Mouse (Mus musculus) large intestine, adult 2 months (tissue): ENCODE results near the gene Map2k5. TPM values are rescaled to one million over a fixed set of nuclear protein-coding genes. Genes with fewer than 3 reads are reported as not detected.

Experiments used
- DNase-seq: peaks from one replicate; pipeline ENCODE4 v3.0.0-alpha.2; 2012; ENCODE audit warnings: low read depth, low spot score
- WGBS: fragments of 180-500 bp; shearing (Covaris S2); methylation state at CpG from one replicate; pipeline ENCODE4 v1.1.7; 2018; 5-methylcytosine and 5-hydroxymethylcytosine counted together
- polyA plus RNA-seq: library from polyadenylated mRNA; depleted of rRNA; stranded (reverse); fragments of >200 nt; gene quantifications from 2 replicates; pipeline ENCODE4 v1.2.3, GENCODE M21; 2012

Map2k5 gene
- polyA plus RNA-seq, 1 experiment, result 13.3 TPM

- WGBS, result 26% methylated on average over 2 of the region's 2 CpGs
- DNase-seq, result peak; percentile 40
These were observed 96.6 kb downstream of the Map2k5 start for GRCm38 (mm10) chr9:63281086-63281485.

GRCm38 (mm10) chr9:63273781-63274180 lies 103.9 kb downstream of the Map2k5 start:
- WGBS, result 64% methylated on average over 6 of the region's 6 CpGs
- DNase-seq, result no peak

GRCm38 (mm10) chr9:63269839-63270238 lies 107.9 kb downstream of the Map2k5 start:
- 78% methylated on average over 3 of the region's 3 CpGs for WGBS
- DNase-seq, result no peak

GRCm38 (mm10) chr9:63263188-63263587 lies 114.5 kb downstream of the Map2k5 start:
- 70% methylated on average over 1 of the region's 1 CpGs for WGBS
- no peak for DNase-seq

- DNase-seq, result no peak
- WGBS, result 52% methylated on average over 3 of the region's 3 CpGs
These were observed 118.9 kb downstream of the Map2k5 start for GRCm38 (mm10) chr9:63258768-63259167.

GRCm38 (mm10) chr9:63257739-63258138 lies 120.0 kb downstream of the Map2k5 start:
- WGBS, result 86% methylated on average over 4 of the region's 4 CpGs
- no peak for DNase-seq

GRCm38 (mm10) chr9:63250841-63251626 lies 126.7 kb downstream of the Map2k5 start:
- DNase-seq, result no peak

GRCm38 (mm10) chr9:63248095-63248787 lies 129.5 kb downstream of the Map2k5 start:
- no peak for DNase-seq

More at GRCm38 (mm10) chr9:63250841-63251626, 126.7 kb downstream of the Map2k5 start:
- 91% methylated on average over 19 of the region's 19 CpGs for WGBS

GRCm38 (mm10) chr9:63246568-63247169 lies 131.0 kb downstream of the Map2k5 start:
- 68% methylated on average over 5 of the region's 5 CpGs for WGBS
- DNase-seq, result no peak

- no peak for DNase-seq
- 72% methylated on average over 6 of the region's 6 CpGs for WGBS
These were observed 135.7 kb downstream of the Map2k5 start for GRCm38 (mm10) chr9:63241961-63242360.

GRCm38 (mm10) chr9:63241241-63241640 lies 136.5 kb downstream of the Map2k5 start:
- 77% methylated on average over 8 of the region's 8 CpGs for WGBS
- DNase-seq, result no peak

- no peak for DNase-seq
- 94% methylated on average over 5 of the region's 5 CpGs for WGBS
These were observed 143.3 kb downstream of the Map2k5 start for GRCm38 (mm10) chr9:63234356-63234755.

GRCm38 (mm10) chr9:63230289-63230688 lies 147.4 kb downstream of the Map2k5 start:
- WGBS, result 84% methylated on average over 15 of the region's 15 CpGs
- DNase-seq, result no peak

- no peak for DNase-seq
- 56% methylated on average over 4 of the region's 4 CpGs for WGBS
These were observed 148.6 kb downstream of the Map2k5 start for GRCm38 (mm10) chr9:63229124-63229523.

GRCm38 (mm10) chr9:63222161-63222560 lies 155.5 kb downstream of the Map2k5 start:
- 46% methylated on average over 6 of the region's 6 CpGs for WGBS
- DNase-seq, result no peak

GRCm38 (mm10) chr9:63219851-63220250 lies 157.9 kb downstream of the Map2k5 start:
- DNase-seq, result no peak
- WGBS, result 76% methylated on average over 7 of the region's 7 CpGs

GRCm38 (mm10) chr9:63215031-63215430 lies 162.7 kb downstream of the Map2k5 start:
- DNase-seq, result no peak
- WGBS, result 93% methylated on average over 2 of the region's 2 CpGs

- no peak for DNase-seq
- 94% methylated on average over 15 of the region's 15 CpGs for WGBS
These were observed 170.9 kb downstream of the Map2k5 start for GRCm38 (mm10) chr9:63206769-63207276.

- DNase-seq, result no peak
- WGBS, result 65% methylated on average over 3 of the region's 3 CpGs
These were observed 174.2 kb downstream of the Map2k5 start for GRCm38 (mm10) chr9:63203461-63203860.
